In the genomic region with DNA sequence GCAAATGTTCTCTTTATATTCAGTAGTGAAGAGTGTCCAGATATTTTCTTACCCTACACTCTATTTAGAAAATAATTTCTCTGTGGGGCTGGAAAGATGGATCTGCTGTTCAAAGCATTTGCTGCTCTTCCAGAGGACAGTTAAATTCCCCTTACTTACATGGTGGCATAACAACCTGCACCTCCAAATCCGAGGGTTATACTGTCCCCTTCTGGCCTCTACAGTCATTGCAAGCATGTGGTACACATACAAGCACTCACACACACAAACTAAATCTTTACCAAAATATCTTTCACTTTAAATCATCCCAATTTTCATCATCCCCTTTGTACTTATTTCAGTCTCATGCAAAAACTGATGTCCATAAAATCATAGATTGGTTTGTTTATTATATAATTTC, we compare ENCODE assay signal across 11 mouse cellular contexts.
"Had no signal": no experiment of that assay in that cellular context is flagged by ENCODE, and none has a peak within 500 bp of the region (broad histone marks: within the 10 kb centered on the region; RNA-seq: fewer than 3 reads in every experiment).

No protein-coding gene starts in this region.

- H3K36me3 ChIP-seq: limb, embryonic 13.5 days; liver, embryonic 15.5 days; midbrain, embryonic 10.5 days; midbrain, embryonic 15.5 days; stomach, embryonic 15.5 days had no signal

- H3K9me3 ChIP-seq: limb, embryonic 13.5 days; liver, embryonic 15.5 days; midbrain, embryonic 10.5 days; midbrain, embryonic 15.5 days; stomach, embryonic 15.5 days had no signal

- H3K27me3 ChIP-seq: limb, embryonic 13.5 days; liver, embryonic 15.5 days; midbrain, embryonic 15.5 days; stomach, embryonic 15.5 days had no signal

- H3K4me3 ChIP-seq: limb, embryonic 13.5 days; liver, embryonic 15.5 days; midbrain, embryonic 10.5 days; midbrain, embryonic 15.5 days; stomach, embryonic 15.5 days had no signal

- H3K9ac ChIP-seq: limb, embryonic 13.5 days; liver, embryonic 15.5 days; midbrain, embryonic 15.5 days; stomach, embryonic 15.5 days had no signal

- H3K27ac ChIP-seq: limb, embryonic 13.5 days; liver, embryonic 15.5 days; midbrain, embryonic 10.5 days; midbrain, embryonic 15.5 days; stomach, embryonic 15.5 days had no signal

- H3K4me1 ChIP-seq: limb, embryonic 13.5 days; liver, embryonic 15.5 days; midbrain, embryonic 10.5 days; midbrain, embryonic 15.5 days; stomach, embryonic 15.5 days had no signal

- DNase-seq: kidney, adult 8-10 months; kidney, postnatal 4 days; lung, adult 2 months; lung, postnatal 36 days; right cerebral cortex, postnatal 14 days; thymus, postnatal 36 days had no signal
